Mouse (Mus musculus) right cerebral cortex, postnatal 14 days (tissue): ENCODE results near the gene Gm29776.

Experiments used
- DNase-seq: peaks from one replicate; pipeline ENCODE4 v3.0.0; 2022

Gene Gm29776

DNA sequence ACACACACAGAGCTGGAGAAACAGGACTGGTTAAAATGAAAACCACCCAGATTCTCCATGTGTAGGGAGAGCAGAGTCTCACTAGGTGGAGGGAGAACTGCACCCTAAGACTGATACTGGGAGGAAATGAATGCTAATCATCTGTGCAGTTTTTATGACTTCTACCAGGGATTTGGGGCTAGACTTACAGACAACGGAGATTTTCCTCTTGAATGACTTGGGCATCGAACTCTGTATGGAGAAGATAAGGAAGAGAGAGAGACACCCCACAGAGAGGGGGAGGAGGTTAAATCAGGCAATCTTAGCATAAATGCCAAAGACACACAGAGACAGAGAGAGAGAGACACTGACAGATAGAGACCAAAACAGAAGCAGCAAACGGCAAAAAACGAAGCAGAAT, 50.7 kb downstream of the Gm29776 start:
- no peak for DNase-seq

DNA sequence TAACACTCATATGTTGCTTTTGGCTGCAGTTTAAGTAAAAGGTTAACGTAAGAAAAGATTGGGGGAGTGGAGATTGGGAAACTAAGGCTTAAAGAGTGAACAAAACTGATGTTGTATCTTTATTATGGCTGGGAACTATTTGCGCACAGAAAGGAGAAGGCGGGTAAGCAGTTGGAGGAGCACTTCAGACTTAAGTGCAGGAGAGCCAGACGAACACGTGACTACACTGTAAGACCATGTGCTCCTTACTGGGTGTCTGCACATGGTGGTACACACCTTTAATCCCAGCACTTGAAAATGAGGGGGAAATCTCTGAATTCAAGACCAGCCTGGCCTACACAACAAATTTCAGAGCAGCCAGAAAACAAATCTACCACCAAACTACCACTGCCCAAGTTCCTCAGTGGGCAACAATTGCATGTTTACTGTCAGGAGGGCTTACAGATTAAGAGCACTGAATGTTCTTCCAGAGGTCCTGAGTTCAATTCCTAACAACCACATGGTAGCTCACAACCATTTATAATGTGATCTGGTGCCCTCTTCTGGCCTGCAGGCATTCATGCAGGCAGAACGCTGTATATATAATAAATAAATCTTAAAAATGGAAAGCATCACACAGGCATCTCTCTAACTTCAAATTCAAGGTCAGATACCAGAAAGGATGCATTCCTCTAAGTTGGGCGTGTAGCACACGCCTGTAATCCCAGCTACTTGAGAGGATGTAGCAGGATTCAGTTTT, 51.6 kb downstream of the Gm29776 start:
- DNase-seq, result no peak

DNA sequence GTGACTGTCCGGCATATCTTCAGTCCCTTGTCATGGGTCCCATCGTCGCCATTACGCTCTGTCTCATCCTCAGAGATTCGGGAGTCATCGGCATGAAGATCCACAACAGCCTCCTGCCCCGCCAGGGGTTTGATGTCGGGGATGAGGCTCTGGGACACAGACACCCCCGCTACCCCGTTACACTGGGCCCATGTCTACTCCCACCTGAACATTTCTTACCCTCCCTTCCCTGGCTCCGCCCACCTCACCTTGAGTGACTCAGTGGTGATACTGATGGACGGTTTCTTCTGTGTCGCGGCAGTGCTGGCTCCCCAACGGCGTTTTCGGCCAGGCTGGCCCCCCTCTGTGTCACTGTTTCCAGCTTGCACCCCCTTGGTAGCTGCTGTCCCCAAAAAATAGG, 52.2 kb downstream of the Gm29776 start:
- no peak for DNase-seq

DNA sequence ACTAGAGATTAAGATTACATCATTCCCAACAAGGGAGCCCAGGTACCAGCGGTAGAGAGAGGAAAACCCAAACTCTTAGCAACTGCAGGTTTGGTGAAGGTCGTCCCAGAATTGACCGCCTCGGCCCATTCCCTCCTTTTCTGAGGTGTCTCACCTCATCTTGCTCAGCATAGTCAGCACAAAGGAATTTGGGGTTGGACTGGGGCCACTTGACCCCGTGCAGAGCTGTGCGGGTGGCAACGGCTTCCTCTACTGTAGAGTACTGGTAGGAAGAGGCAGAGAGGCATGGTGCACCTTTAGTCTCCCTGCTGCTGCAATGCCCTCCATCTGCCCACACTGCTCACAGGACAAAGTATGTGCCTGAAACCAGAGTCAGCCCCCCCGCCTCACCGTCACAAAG, 54.3 kb downstream of the Gm29776 start:
- no peak for DNase-seq

DNA sequence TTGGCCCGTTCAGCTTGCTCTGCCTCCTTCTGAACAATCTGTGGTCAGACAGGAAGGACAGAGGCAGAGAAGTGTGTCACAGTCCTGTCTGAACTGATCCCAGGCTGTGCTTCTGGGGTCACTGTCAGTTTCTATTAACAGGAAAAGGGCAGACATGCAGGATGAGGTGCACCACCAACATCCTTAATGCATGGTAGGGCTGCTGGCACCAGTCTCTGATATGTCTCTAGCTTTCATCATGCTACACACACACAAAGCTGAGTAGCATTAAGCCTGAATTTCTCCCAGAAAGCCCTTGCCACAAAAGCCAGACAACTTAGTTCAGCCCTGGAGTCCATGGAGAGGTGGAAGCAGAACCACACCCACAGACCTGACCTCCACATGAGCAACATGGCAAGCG, 55.6 kb downstream of the Gm29776 start:
- no peak for DNase-seq
